Mouse (Mus musculus) CD4-positive, CD25-positive, alpha-beta regulatory T cell, adult 2 months (primary cell): ENCODE results near the gene Slc45a2.

Experiments used
- DNase-seq: peaks from one replicate; pipeline ENCODE4 v3.0.0-alpha.2; 2012; ENCODE audit warnings: low read depth, low spot score

Gene Slc45a2

GRCm38 (mm10) chr15:11066299-11066698 lies 65.8 kb downstream of the Slc45a2 start:
- DNase-seq: no peak

GRCm38 (mm10) chr15:11067891-11068290 lies 67.4 kb downstream of the Slc45a2 start:
- no peak for DNase-seq

DNA sequence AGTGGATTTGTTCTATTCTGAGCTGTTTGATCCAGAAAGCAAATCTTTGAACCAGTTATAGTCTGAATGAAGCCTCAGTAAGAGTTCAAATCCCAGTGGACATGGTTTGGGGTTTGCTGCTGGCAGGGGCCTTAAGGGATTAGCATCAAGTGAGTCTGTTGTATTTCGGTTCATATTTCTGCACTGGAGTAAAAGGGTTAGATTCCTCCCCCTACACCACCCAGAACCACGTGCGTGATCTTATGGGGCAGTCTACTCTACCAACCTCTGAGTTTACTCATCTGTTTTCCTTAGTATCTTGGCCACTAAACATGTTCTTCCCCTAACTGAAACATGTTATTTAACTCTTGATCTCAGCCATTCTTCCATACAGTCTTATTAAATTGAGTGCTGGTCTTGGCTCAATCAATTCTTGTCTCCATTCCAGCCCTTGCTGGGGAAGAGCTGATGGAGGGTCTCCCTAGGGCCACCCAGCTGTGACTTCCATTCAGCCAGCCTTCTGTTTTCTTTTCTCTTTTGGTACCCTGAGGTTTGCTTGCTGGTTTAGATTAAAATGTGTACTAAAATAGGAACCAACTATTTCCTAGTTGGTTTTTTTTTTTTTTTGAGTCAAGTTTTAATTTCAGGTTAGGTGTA lies 75.3 kb downstream of the Slc45a2 start:
- DNase-seq: no peak
